Mouse (Mus musculus): ENCODE data around the gene Trim31. TPM values are rescaled to one million over a fixed set of nuclear protein-coding genes. Genes with fewer than 3 reads are reported as not detected.
A peak's percentile ranks its signal among the peaks of the same experiment; 100 is the strongest.

The Trim31 gene
- polyA plus RNA-seq, 1 experiment from 2014 or later = 43.1 TPM

- H3K4me2 ChIP-seq (replicated peaks) = peak overlapping the region; percentile 50
- WGBS = 46% methylated on average over 1 of the region's 1 CpGs
- no peaks in the 10 kb centered on the region for H3K4me1 ChIP-seq (replicated peaks)
- no peak overlapping the region for H3K9ac ChIP-seq
- no peak overlapping the region for H3K27ac ChIP-seq
- ATAC-seq = no peak
- no peaks in the 10 kb centered on the region for H3K27me3 ChIP-seq (replicated peaks)
- no peaks in the 10 kb centered on the region for H3K9me3 ChIP-seq
- no peak overlapping the region for H3K4me3 ChIP-seq (replicated peaks)
- H3K36me3 ChIP-seq = no peaks in the 10 kb centered on the region
Measured at GRCm38 (mm10) chr17:36900691-36901090, 2.8 kb downstream of the Trim31 start.

- Histone ChIP-seq H3K27me3 (replicated peaks) (no peaks in the 10 kb centered on the region), H3K4me1 (replicated peaks) (no peaks in the 10 kb centered on the region), H3K4me3 (replicated peaks) (no peak overlapping the region), H3K9me3 (no peaks in the 10 kb centered on the region), H3K36me3 (no peaks in the 10 kb centered on the region), H3K9ac (no peak overlapping the region), H3K4me2 (replicated peaks) (no peak overlapping the region), H3K27ac (no peak overlapping the region)
- no peak for ATAC-seq
- WGBS = 73% methylated on average over 3 of the region's 3 CpGs
Measured at GRCm38 (mm10) chr17:36903651-36904050, 5.7 kb downstream of the Trim31 start.

- Histone ChIP-seq H3K4me2 (replicated peaks) (no peak overlapping the region), H3K9me3 (no peaks in the 10 kb centered on the region), H3K4me1 (replicated peaks) (no peaks in the 10 kb centered on the region), H3K4me3 (replicated peaks) (no peak overlapping the region), H3K27ac (no peak overlapping the region), H3K27me3 (replicated peaks) (no peaks in the 10 kb centered on the region), H3K9ac (no peak overlapping the region), H3K36me3 (no peaks in the 10 kb centered on the region)
- WGBS = 50% methylated on average over 1 of the region's 1 CpGs
- 0 out of 2 replicates have a peak, but pooled peaks have one; percentile 42 for ATAC-seq
Measured at GRCm38 (mm10) chr17:36908235-36908634, 10.3 kb downstream of the Trim31 start.

- Histone ChIP-seq H3K27ac (no peak overlapping the region), H3K4me1 (replicated peaks) (no peaks in the 10 kb centered on the region), H3K4me2 (replicated peaks) (no peak overlapping the region), H3K9ac (no peak overlapping the region), H3K36me3 (no peaks in the 10 kb centered on the region), H3K9me3 (no peaks in the 10 kb centered on the region), H3K27me3 (replicated peaks) (no peaks in the 10 kb centered on the region), H3K4me3 (replicated peaks) (no peak overlapping the region)
- 47% methylated on average over 4 of the region's 4 CpGs for WGBS
- no peak for ATAC-seq
Measured at GRCm38 (mm10) chr17:36909802-36910201, 11.9 kb downstream of the Trim31 start.

- Histone ChIP-seq H3K9ac (no peak overlapping the region), H3K27ac (no peak overlapping the region), H3K9me3 (no peaks in the 10 kb centered on the region), H3K4me1 (replicated peaks) (no peaks in the 10 kb centered on the region), H3K27me3 (replicated peaks) (no peaks in the 10 kb centered on the region; the same call in 1 of the 2 replicates), H3K36me3 (no peaks in the 10 kb centered on the region), H3K4me2 (replicated peaks) (no peak overlapping the region), H3K4me3 (replicated peaks) (no peak overlapping the region)
- ATAC-seq = no peak
- 66% methylated on average over 2 of the region's 2 CpGs for WGBS
Measured at GRCm38 (mm10) chr17:36912031-36912430, 14.1 kb downstream of the Trim31 start.

- Histone ChIP-seq H3K27ac (no peak overlapping the region), H3K4me3 (replicated peaks) (no peak overlapping the region), H3K4me1 (replicated peaks) (no peaks in the 10 kb centered on the region), H3K4me2 (replicated peaks) (no peak overlapping the region), H3K36me3 (no peaks in the 10 kb centered on the region), H3K9me3 (no peaks in the 10 kb centered on the region), H3K27me3 (replicated peaks) (no peaks in the 10 kb centered on the region; the same call in 1 of the 2 replicates), H3K9ac (no peak overlapping the region)
- 9% methylated on average over 2 of the region's 2 CpGs for WGBS
- peak; percentile 42 for ATAC-seq
Measured at GRCm38 (mm10) chr17:36914108-36914507, 16.2 kb downstream of the Trim31 start.

GRCm38 (mm10) chr17:36915076-36915475, 17.2 kb downstream of the Trim31 start:
- peak; percentile 45 for ATAC-seq
- Histone ChIP-seq H3K9ac (no peak overlapping the region), H3K4me3 (replicated peaks) (no peak overlapping the region), H3K4me2 (replicated peaks) (no peak overlapping the region), H3K27me3 (replicated peaks) (no peaks in the 10 kb centered on the region; the same call in 1 of the 2 replicates), H3K4me1 (replicated peaks) (no peaks in the 10 kb centered on the region), H3K27ac (no peak overlapping the region), H3K9me3 (no peaks in the 10 kb centered on the region), H3K36me3 (no peaks in the 10 kb centered on the region)
- WGBS = 15% methylated on average over 9 of the region's 9 CpGs

GRCm38 (mm10) chr17:36920239-36920638, 22.3 kb downstream of the Trim31 start:
- no peaks in the 10 kb centered on the region for H3K4me1 ChIP-seq (replicated peaks)
- 0 out of 2 replicates have a peak overlapping the region, but pooled peaks have one; percentile 36 for H3K4me2 ChIP-seq (replicated peaks)
- no peak overlapping the region for H3K9ac ChIP-seq
- H3K27ac ChIP-seq = no peak overlapping the region
- ATAC-seq = peak; percentile 87
- no peaks in the 10 kb centered on the region for H3K36me3 ChIP-seq
- H3K9me3 ChIP-seq = no peaks in the 10 kb centered on the region
- no peak overlapping the region for H3K4me3 ChIP-seq (replicated peaks)
- WGBS = 36% methylated on average over 15 of the region's 15 CpGs
- no peaks in the 10 kb centered on the region; the same call in 1 of the 2 replicates for H3K27me3 ChIP-seq (replicated peaks)

GRCm38 (mm10) chr17:36922715-36923114, 24.8 kb downstream of the Trim31 start:
- Histone ChIP-seq H3K4me3 (replicated peaks) (no peak overlapping the region), H3K9me3 (no peaks in the 10 kb centered on the region), H3K27ac (no peak overlapping the region), H3K36me3 (no peaks in the 10 kb centered on the region), H3K27me3 (replicated peaks) (no peaks in the 10 kb centered on the region), H3K4me2 (replicated peaks) (no peak overlapping the region), H3K9ac (no peak overlapping the region), H3K4me1 (replicated peaks) (no peaks in the 10 kb centered on the region)
- WGBS = 77% methylated on average over 4 of the region's 4 CpGs
- peak; percentile 73 for ATAC-seq

- WGBS = 64% methylated on average over 4 of the region's 4 CpGs
- Histone ChIP-seq H3K27me3 (replicated peaks) (no peaks in the 10 kb centered on the region), H3K4me3 (replicated peaks) (no peak overlapping the region), H3K9ac (no peak overlapping the region), H3K9me3 (no peaks in the 10 kb centered on the region), H3K4me2 (replicated peaks) (no peak overlapping the region), H3K27ac (no peak overlapping the region), H3K4me1 (replicated peaks) (no peaks in the 10 kb centered on the region), H3K36me3 (no peaks in the 10 kb centered on the region)
- ATAC-seq = no peak
Measured at GRCm38 (mm10) chr17:36923491-36923890, 25.6 kb downstream of the Trim31 start.

GRCm38 (mm10) chr17:36927496-36928120, 29.7 kb downstream of the Trim31 start:
- no peak overlapping the region for H3K4me3 ChIP-seq (replicated peaks)
- no peak overlapping the region for H3K9ac ChIP-seq
- H3K27me3 ChIP-seq (replicated peaks) = no peaks in the 10 kb centered on the region
- 32% methylated on average over 10 of the region's 10 CpGs for WGBS
- H3K4me2 ChIP-seq (replicated peaks) = no peak overlapping the region
- H3K4me1 ChIP-seq (replicated peaks) = no peaks in the 10 kb centered on the region
- no peak for ATAC-seq
- H3K9me3 ChIP-seq = no peaks in the 10 kb centered on the region
- no peaks in the 10 kb centered on the region for H3K36me3 ChIP-seq
- no peak overlapping the region for H3K27ac ChIP-seq

- Histone ChIP-seq H3K27ac (no peak overlapping the region), H3K4me2 (replicated peaks) (no peak overlapping the region), H3K4me3 (replicated peaks) (no peak overlapping the region), H3K9ac (no peak overlapping the region), H3K4me1 (replicated peaks) (no peaks in the 10 kb centered on the region), H3K9me3 (no peaks in the 10 kb centered on the region), H3K27me3 (replicated peaks) (no peaks in the 10 kb centered on the region), H3K36me3 (no peaks in the 10 kb centered on the region)
- 72% methylated on average over 12 of the region's 12 CpGs for WGBS
- ATAC-seq = no peak
Measured at GRCm38 (mm10) chr17:36929236-36929932, 31.5 kb downstream of the Trim31 start.

- Histone ChIP-seq H3K9me3 (no peaks in the 10 kb centered on the region), H3K36me3 (no peaks in the 10 kb centered on the region), H3K27me3 (replicated peaks) (no peaks in the 10 kb centered on the region), H3K27ac (no peak overlapping the region), H3K4me2 (replicated peaks) (no peak overlapping the region), H3K4me3 (replicated peaks) (no peak overlapping the region), H3K9ac (no peak overlapping the region), H3K4me1 (replicated peaks) (no peaks in the 10 kb centered on the region)
- 66% methylated on average over 6 of the region's 6 CpGs for WGBS
- ATAC-seq = no peak
Measured at GRCm38 (mm10) chr17:36930233-36930632, 32.3 kb downstream of the Trim31 start.
